Mouse (Mus musculus): ENCODE measurements at regions not wholly inside any gene's neighbourhood (a gene's known extent, or its start where the extent isn't known, plus 50 kb on each side); places are given as distances from the start of the nearest gene placed in this dataset.

GRCm38 (mm10) chr2:169260636-169261035 is 305.2 kb upstream of the Zfp64 start:
- DNase-seq (ENCODE audit: extremely low spot score in 1 of 2, low spot score in 1 of 2): no peak

GRCm38 (mm10) chr2:169244572-169244971 is 289.2 kb upstream of the Zfp64 start:
- DNase-seq (ENCODE audit: extremely low spot score in 1 of 2, low spot score in 1 of 2): no peak

- DNase-seq (ENCODE audit: extremely low spot score in 1 of 2, low spot score in 1 of 2): no peak
Observed at GRCm38 (mm10) chr2:169243981-169244380, 288.6 kb upstream of the Zfp64 start.

GRCm38 (mm10) chr2:169237856-169238255 is 282.5 kb upstream of the Zfp64 start:
- DNase-seq (ENCODE audit: extremely low spot score in 1 of 2, low spot score in 1 of 2): no peak

GRCm38 (mm10) chr2:169237321-169237720 is 281.9 kb upstream of the Zfp64 start:
- no peak for DNase-seq (ENCODE audit: extremely low spot score in 1 of 2, low spot score in 1 of 2)

GRCm38 (mm10) chr2:169234368-169235070 is 279.1 kb upstream of the Zfp64 start:
- no peak for DNase-seq (ENCODE audit: extremely low spot score in 1 of 2, low spot score in 1 of 2)

GRCm38 (mm10) chr2:169233151-169234123 is 278.1 kb upstream of the Zfp64 start:
- DNase-seq (ENCODE audit: extremely low spot score in 1 of 2, low spot score in 1 of 2): no peak

DNA sequence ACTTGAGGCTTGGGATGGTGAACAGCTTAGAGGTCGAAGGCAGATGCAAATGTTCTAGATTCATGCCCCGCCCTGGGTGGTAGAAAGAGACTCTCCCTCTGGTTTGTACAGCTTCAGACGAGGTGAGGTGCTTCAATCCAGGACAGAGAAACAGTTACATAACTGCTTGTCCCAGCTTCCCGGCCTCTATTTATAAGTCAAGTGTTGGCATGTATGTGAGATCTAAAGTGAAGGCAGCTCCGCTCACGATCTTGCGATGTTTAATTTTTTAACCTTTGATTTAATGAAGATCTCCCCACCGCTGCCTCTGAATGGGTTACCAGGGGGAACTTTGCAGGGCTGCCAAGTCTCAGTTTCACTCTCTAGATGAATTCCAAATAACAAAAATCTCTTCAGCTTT is 266.9 kb upstream of the Zfp64 start:
- DNase-seq (ENCODE audit: extremely low spot score in 1 of 2, low spot score in 1 of 2): no peak

DNA sequence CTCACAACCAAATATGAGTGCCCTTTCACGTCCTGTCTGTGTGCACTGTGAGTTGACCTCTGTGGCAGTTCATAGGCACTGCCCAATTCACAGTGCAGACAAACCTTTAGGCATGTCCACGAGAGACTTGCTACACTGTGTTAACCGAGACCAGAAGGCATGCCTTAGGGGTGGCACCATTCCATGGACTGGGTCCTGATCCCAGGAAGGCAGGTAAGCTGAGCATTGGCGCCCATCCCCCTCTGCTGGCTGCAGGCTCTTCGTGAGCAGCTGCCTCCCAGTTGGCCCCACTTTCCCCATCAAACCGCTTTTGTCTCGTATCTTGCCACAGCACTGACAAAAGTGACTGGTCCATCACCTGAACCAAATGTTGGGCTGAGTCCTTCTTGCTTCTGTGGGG is 265.8 kb upstream of the Zfp64 start:
- no peak for DNase-seq (ENCODE audit: extremely low spot score in 1 of 2, low spot score in 1 of 2)

DNA sequence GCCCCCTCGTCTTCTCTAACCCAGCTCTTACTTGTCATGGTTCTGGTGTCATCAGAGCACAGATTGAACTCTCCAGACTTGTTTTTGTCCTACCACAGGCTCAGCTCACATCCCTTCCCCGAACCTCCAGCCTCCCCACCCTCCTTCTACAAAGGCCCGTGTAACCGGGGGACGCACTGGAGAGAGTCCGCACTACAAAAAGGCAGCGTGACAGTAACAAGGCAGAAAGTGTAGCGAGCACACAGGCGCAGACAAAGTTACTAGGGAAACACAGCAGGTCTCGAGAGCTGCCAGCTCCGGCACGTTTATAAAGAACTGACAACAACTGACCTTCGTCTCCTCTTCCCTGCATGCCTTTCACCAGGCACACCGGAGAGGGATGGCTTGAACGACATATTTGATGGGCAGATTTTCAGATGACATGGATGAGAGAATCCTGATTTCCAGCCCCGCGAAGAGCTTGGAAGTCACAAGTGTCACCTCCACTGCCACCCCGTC is 260.2 kb upstream of the Zfp64 start:
- DNase-seq (ENCODE audit: extremely low spot score in 1 of 2, low spot score in 1 of 2): no peak

DNA sequence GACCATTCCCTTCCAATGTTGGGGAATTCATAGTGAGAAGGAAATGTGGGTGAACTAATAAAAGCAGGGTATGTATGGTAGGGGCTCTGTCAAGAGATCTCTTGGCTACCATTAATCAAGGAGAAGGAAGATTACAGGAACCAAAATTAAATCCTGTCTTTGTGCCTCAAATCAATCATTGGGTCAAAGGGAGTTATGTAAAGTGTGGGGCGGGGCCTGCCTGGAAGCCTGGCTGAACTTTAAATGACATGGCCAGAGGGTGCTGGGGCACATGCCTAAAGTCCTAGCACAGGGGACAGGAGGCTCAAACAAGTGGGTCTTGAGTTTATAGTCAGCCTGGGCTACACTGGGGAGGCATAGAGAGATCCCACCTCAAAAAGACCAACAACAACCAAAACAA is 259.0 kb upstream of the Zfp64 start:
- DNase-seq (ENCODE audit: extremely low spot score in 1 of 2, low spot score in 1 of 2): no peak

DNA sequence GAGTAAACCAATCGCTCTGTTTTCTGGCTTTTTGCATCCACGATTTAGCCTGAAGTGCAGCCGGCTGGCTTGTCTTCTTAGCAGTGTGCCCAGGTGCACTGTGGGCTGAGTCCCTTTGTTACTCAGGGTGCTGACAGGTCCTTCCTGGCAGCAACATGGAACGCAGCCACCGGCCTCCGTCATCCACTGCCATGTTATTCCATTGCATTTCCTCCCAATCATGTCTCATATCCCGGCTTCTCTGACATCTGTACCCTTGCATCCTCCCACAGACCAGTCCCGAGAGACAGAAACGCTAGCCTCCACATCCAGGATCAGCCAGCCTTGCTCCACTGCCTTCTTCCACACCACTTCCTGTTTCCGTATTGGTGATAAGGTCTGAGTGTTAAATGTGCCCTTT is 257.9 kb upstream of the Zfp64 start:
- no peak for DNase-seq (ENCODE audit: extremely low spot score in 1 of 2, low spot score in 1 of 2)

- DNase-seq (ENCODE audit: extremely low spot score in 1 of 2, low spot score in 1 of 2): no peak
Observed at GRCm38 (mm10) chr2:169212676-169213257, 257.4 kb upstream of the Zfp64 start.

DNA sequence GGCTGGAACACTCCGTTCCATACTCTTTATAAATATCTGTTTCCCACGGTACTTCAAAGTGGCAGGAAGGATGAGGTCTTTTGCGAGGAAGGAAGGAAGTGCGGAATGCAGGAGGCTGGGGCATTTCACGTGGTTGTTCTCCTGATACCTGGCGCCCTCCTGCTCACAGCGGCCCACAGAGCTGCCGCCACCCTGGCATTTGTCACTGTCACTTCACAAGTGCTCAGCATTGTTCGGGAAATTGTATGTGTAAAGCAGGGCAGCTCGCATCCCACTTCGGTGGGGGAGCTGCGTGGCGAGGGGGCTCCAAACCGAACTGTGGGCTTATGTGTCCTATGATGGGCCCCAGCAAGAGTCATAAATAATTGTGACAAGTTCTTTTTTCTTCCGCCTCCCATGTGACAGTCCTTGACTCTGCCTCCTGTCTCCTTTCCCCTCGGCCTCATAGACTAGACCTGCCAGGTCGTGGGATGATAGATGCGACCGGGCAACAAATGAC is 248.9 kb upstream of the Zfp64 start:
- no peak for DNase-seq (ENCODE audit: extremely low spot score in 1 of 2, low spot score in 1 of 2)

DNA sequence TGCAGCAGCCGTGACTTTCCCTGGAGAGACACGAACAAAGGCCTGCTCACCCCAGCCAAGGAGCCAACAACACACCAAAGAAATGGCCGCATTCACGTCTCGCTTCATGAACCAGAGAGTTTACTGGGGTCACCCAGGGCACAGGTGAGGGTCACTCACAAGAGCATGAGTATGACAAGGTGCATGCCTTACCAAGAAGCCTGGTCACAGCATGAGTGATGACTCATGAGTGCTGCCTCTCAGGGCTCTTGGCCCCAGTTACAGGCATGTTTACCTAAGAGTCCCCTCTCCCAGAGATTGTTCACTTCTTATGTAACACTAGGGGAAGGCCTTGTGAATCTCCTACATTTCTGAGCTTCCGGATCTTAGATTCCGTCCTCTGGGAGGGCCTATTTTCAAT is 236.6 kb upstream of the Zfp64 start:
- DNase-seq (ENCODE audit: extremely low spot score in 1 of 2, low spot score in 1 of 2): no peak

DNA sequence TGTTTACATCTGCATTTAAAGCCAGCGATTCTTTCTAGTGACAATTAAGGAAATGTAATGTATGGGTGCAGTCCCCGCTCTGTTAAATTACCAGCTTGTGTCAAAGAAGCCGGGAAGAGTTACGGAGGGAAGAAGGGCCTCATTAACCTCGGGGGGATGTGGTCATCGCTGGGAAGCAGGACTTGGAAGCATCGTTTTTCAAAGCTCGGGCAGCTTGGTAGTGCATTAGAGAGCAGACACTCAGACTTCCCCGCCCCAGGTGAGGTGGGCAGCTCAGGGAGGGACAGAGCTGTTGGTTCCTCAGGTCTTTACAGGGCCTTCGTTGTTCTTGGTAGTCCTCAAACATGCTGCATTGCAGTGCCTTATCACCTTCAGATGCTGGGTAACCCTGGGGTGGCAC is 236.1 kb upstream of the Zfp64 start:
- DNase-seq (ENCODE audit: extremely low spot score in 1 of 2, low spot score in 1 of 2): no peak

- no peak for DNase-seq (ENCODE audit: extremely low spot score in 1 of 2, low spot score in 1 of 2)
Observed at GRCm38 (mm10) chr2:169177565-169177964, 222.2 kb upstream of the Zfp64 start.

DNA sequence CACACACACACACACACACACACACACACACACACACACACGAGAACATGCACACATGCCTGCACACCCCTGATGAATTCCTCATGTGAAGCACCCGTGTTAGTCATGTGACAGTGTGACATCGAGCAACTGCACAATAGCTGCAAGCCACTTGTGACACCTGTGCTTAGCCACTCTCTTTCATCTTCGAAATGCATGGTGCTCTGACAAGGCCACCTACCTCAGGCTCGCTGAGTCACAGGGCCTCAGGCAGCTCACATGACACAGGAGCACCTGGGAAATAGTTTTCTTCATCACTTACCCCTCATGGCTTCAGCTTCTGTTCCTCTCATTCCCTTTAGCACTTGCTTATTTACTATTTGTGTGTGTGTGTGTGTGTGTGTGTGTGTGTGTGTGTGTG is 213.4 kb upstream of the Zfp64 start:
- no peak for DNase-seq (ENCODE audit: extremely low spot score in 1 of 2, low spot score in 1 of 2)

- DNase-seq (ENCODE audit: extremely low spot score in 1 of 2, low spot score in 1 of 2): no peak
Observed at GRCm38 (mm10) chr2:169168376-169168775, 213.0 kb upstream of the Zfp64 start.

- DNase-seq (ENCODE audit: extremely low spot score in 1 of 2, low spot score in 1 of 2): no peak
Observed at GRCm38 (mm10) chr2:169161651-169162050, 206.3 kb upstream of the Zfp64 start.

GRCm38 (mm10) chr2:169158760-169159159 is 203.4 kb upstream of the Zfp64 start:
- DNase-seq (ENCODE audit: extremely low spot score in 1 of 2, low spot score in 1 of 2): no peak
